Mouse (Mus musculus) G1E-ER4 (cell line): Measurements from ENCODE around the gene Tsen34. TPM values are rescaled to one million over a fixed set of nuclear protein-coding genes. Genes with fewer than 3 reads are reported as not detected.
A peak's percentile ranks its signal among the peaks of the same experiment; 100 is the strongest.
"Not testable (repeated sequence)": the region's sequence is repeated elsewhere in the genome, so short reads cannot be mapped to it uniquely, and the experiment has no call there.

ENCODE experiments used
- GATA1 ChIP-seq: IDR thresholded peaks from one replicate; pipeline ENCODE4 v1.8.0; 2012; ENCODE audit warnings: low read length, inconsistent platforms
- polyA plus RNA-seq: library from polyadenylated mRNA; stranded (reverse); fragments of >175 nt; gene quantifications from 2 replicates; pipeline ENCODE4 v1.2.3, GENCODE M21; 2012

The Tsen34 gene
- polyA plus RNA-seq, 1 experiment, result 122 TPM

GRCm38 (mm10) chr7:3705911-3706310, 13.2 kb downstream of the Tsen34 start:
- no peak for TF ChIP-seq GATA1

GRCm38 (mm10) chr7:3706343-3706934, 13.8 kb downstream of the Tsen34 start:
- TF ChIP-seq GATA1, result no peak

GRCm38 (mm10) chr7:3707027-3707426, 14.4 kb downstream of the Tsen34 start:
- peak; percentile 98 for TF ChIP-seq GATA1

GRCm38 (mm10) chr7:3707568-3708413, 15.1 kb downstream of the Tsen34 start:
- TF ChIP-seq GATA1, result no peak

- no peak for TF ChIP-seq GATA1
Observed at GRCm38 (mm10) chr7:3709000-3709399, 16.3 kb downstream of the Tsen34 start.

- no peak for TF ChIP-seq GATA1
Observed at GRCm38 (mm10) chr7:3712264-3712942, 19.7 kb downstream of the Tsen34 start.

- no peak for TF ChIP-seq GATA1
Observed at GRCm38 (mm10) chr7:3715249-3715648, 22.6 kb downstream of the Tsen34 start.

- TF ChIP-seq GATA1, result not testable (repeated sequence)
Observed at GRCm38 (mm10) chr7:3720268-3720667, 27.6 kb downstream of the Tsen34 start, which contains the start of gene Pirb. Gene Pirb (minus strand): TSS chr7:3720391.

Other genes with a start within 250 kb of the Tsen34 start
- 0.04 TPM in 1 of 2 replicates, not detected in the other for gene Tarm1, start 190.2 kb upstream of the Tsen34 start, polyA plus RNA-seq
- gene Oscar, start 76.7 kb upstream of the Tsen34 start, polyA plus RNA-seq, result not detected in 2 replicates
- gene Ndufa3, start 75.5 kb upstream of the Tsen34 start, polyA plus RNA-seq, result 24.6 and 27.8 TPM in 2 replicates
- gene Tfpt, start 62.9 kb upstream of the Tsen34 start, polyA plus RNA-seq, result 61.8 and 88.2 TPM in 2 replicates
- 110 and 112 TPM in 2 replicates for gene Prpf31, start 62.9 kb upstream of the Tsen34 start, polyA plus RNA-seq
- 785 and 904 TPM in 2 replicates for gene Cnot3, start 47.6 kb upstream of the Tsen34 start, polyA plus RNA-seq
- 20.3 and 21.6 TPM in 2 replicates for gene Leng1, start 27.0 kb upstream of the Tsen34 start, polyA plus RNA-seq
- gene Tmc4, start 15.3 kb upstream of the Tsen34 start, polyA plus RNA-seq, result 0.55 and 0.80 TPM in 2 replicates
- 87.2 and 108 TPM in 2 replicates for gene Mboat7, start 660 bp downstream of the Tsen34 start, polyA plus RNA-seq
- gene Rps9, start 11.1 kb downstream of the Tsen34 start, polyA plus RNA-seq, result 450 and 1,340 TPM in 2 replicates
- gene Pirb, start 27.5 kb downstream of the Tsen34 start, polyA plus RNA-seq, result 0.02 and 0.03 TPM in 2 replicates
- not detected in 2 replicates for gene Gm15448, start 132.8 kb downstream of the Tsen34 start, polyA plus RNA-seq
- gene Pira2, start 152.2 kb downstream of the Tsen34 start, polyA plus RNA-seq, result not detected in 2 replicates
- not detected in 2 replicates for gene Gm14548, start 205.3 kb downstream of the Tsen34 start, polyA plus RNA-seq
- gene Lilra6, start 222.6 kb downstream of the Tsen34 start, polyA plus RNA-seq, result not detected in 2 replicates